Mouse (Mus musculus) ES-E14 (cell line): ENCODE results near the gene Pigm.

Experiments used
- CHD2 ChIP-seq: IDR thresholded peaks from 2 replicates; pipeline ENCODE4 v1.6.1; 2014; ENCODE audit warnings: mild to moderate bottlenecking, low read depth, low read length, inconsistent platforms
- HCFC1 ChIP-seq: IDR thresholded peaks from 2 replicates; pipeline ENCODE4 v1.6.1; 2012; ENCODE audit warnings: low read length, inconsistent platforms, borderline replicate concordance; ENCODE audit not compliant: insufficient read depth
- MAFK ChIP-seq: IDR thresholded peaks from 2 replicates; pipeline ENCODE4 v1.6.1; 2014; ENCODE audit warnings: mild to moderate bottlenecking, low read depth, low read length, inconsistent platforms; ENCODE audit not compliant: insufficient read depth
- ZC3H11A ChIP-seq: IDR thresholded peaks from 2 replicates; pipeline ENCODE4 v1.6.1; 2012; ENCODE audit warnings: low read depth, mild to moderate bottlenecking, inconsistent platforms, low read length, borderline replicate concordance
- ZNF384 ChIP-seq: IDR thresholded peaks from 2 replicates; pipeline ENCODE4 v1.6.1; 2012; ENCODE audit warnings: low read depth, low read length, inconsistent platforms

GRCm38 (mm10) chr1:172392643-172393170, 16.4 kb downstream of the Pigm start:
- TF ChIP-seq CHD2 (no peak), ZNF384 (no peak), HCFC1 (no peak), ZC3H11A (no peak), MAFK (no peak)
